Mouse (Mus musculus): ENCODE measurements around the gene Aknad1.

- TF ChIP-seq POLR2A (IDR thresholded peaks at IDR 0.05; ENCODE audit: borderline replicate concordance, control insufficient read depth, low read depth, low read length) (no peak), CTCF (IDR thresholded peaks at IDR 0.05; ENCODE audit: control insufficient read depth, insufficient read depth, low read length) (no peak)
Observed at GRCm38 (mm10) chr3:108781238-108781883, 41.9 kb downstream of the Aknad1 start.
